Mouse (Mus musculus) hindbrain, postnatal 0 days (tissue): Measurements from ENCODE around the gene Mettl1. TPM values are rescaled to one million over a fixed set of nuclear protein-coding genes. Genes with fewer than 3 reads are reported as not detected.

ENCODE experiments used
- ATAC-seq: fragments of 200-750 bp; cut with Nextera tagmentation; 2 replicates; pipeline ENCODE4 v1.8.0; 2017; ENCODE audit warnings: mild to moderate bottlenecking, moderate TSS enrichment, moderate library complexity
- DNase-seq: peaks from one replicate; pipeline ENCODE4 v3.0.0-alpha.2; 2015; ENCODE audit warnings: low spot score
- H3K27ac ChIP-seq: fragments of 300-500 bp; sonication (generic); 2 replicates; pipeline ENCODE4 v1.5.1; 2014; ENCODE audit warnings: mild to moderate bottlenecking
- H3K27me3 ChIP-seq: fragments of 300-500 bp; sonication (generic); 2 replicates; pipeline ENCODE4 v1.6.1; 2014; ENCODE audit warnings: low read length, mixed read lengths; ENCODE audit not compliant: insufficient read depth
- H3K36me3 ChIP-seq: fragments of 300-500 bp; sonication (generic); 2 replicates; pipeline ENCODE4 v1.6.1; 2014; ENCODE audit warnings: low read length, mixed read lengths; ENCODE audit not compliant: insufficient read depth
- H3K4me1 ChIP-seq: fragments of 300-500 bp; sonication (generic); 2 replicates; pipeline ENCODE4 v1.6.1; 2014; ENCODE audit warnings: antibody characterized with exemption, low read length, mixed read lengths; ENCODE audit not compliant: insufficient read depth
- H3K4me2 ChIP-seq: fragments of 300-500 bp; sonication (generic); 2 replicates; pipeline ENCODE4 v1.6.1; 2014; ENCODE audit warnings: low read depth, mild to moderate bottlenecking, low read length, moderate library complexity, mixed read lengths
- H3K4me3 ChIP-seq: fragments of 300-500 bp; sonication (generic); 2 replicates; pipeline ENCODE4 v1.5.1; 2014; ENCODE audit warnings: low read length
- H3K9ac ChIP-seq: fragments of 300-500 bp; sonication (generic); replicated peaks from 2 replicates; pipeline ENCODE4 v1.6.1; 2014; ENCODE audit warnings: mild to moderate bottlenecking, low read length, moderate library complexity, mixed read lengths
- H3K9me3 ChIP-seq: fragments of 300-500 bp; sonication (generic); 2 replicates; pipeline ENCODE4 v1.6.1; 2016; ENCODE audit warnings: low read length, mixed read lengths
- CTCF ChIP-seq: IDR thresholded peaks from 2 replicates; pipeline ENCODE4 v1.5.1; 2016; ENCODE audit warnings: antibody characterized with exemption, control low read depth, low read depth
- WGBS: fragments of 180-500 bp; shearing (Covaris S2); extraction: QIAGEN DNeasy Blood & Tissue Kit; methylation state at CpG from one replicate; pipeline ENCODE4 v1.1.7; 2014; 5-methylcytosine and 5-hydroxymethylcytosine counted together
- polyA plus RNA-seq: library from polyadenylated mRNA; unstranded; fragments of >200 nt; fragmentation: Nextera tagmentation; extraction: Ambion mirVana; gene quantifications from 2 replicates; pipeline ENCODE4 v1.2.1, GENCODE M21; 2015
- total RNA-seq: library from RNA; depleted of rRNA; stranded (reverse); fragments of >200 nt; gene quantifications from 2 replicates; pipeline ENCODE4 v1.2.3, GENCODE M21; 2014

Gene Mettl1
- total and polyA plus RNA-seq, 2 experiments from 2014 or later, result 10.0 to 23.9 TPM

DNA sequence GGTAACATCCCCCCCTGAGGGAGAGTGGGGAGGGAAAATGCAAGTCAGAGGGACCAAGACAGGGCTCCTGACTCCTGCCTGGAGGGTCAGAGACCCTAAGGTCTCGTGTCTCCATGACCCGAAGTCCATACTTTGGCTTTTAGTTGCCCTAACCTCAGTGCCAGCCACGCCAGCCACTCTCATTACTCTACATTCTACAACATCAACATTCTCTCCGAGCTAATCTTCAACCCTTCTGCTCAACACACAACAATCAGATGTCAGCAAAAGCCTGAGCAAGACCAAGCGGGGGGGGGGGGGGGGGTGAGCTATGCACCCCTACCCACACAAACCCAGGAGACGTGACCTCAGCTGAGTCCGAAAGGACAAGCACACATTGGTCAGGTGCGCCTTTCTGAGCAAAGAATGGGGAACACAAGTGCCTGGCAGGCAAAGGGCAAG lies 7.9 kb upstream of the Mettl1 start:
- Histone ChIP-seq H3K9ac (no peak overlapping the region), H3K27me3 (no peaks in the 10 kb centered on the region), H3K36me3 (peaks cover 2% of the 10 kb centered on the region; the same call in 1 of the 2 replicates), H3K4me2 (no peak overlapping the region), H3K27ac (no peak overlapping the region), H3K4me1 (no peaks in the 10 kb centered on the region), H3K4me3 (no peak overlapping the region), H3K9me3 (no peaks in the 10 kb centered on the region)
- ATAC-seq (no peak), DNase-seq (no peak)
- no peak for TF ChIP-seq CTCF
- 90% methylated on average over 8 of the region's 8 CpGs for WGBS

DNA sequence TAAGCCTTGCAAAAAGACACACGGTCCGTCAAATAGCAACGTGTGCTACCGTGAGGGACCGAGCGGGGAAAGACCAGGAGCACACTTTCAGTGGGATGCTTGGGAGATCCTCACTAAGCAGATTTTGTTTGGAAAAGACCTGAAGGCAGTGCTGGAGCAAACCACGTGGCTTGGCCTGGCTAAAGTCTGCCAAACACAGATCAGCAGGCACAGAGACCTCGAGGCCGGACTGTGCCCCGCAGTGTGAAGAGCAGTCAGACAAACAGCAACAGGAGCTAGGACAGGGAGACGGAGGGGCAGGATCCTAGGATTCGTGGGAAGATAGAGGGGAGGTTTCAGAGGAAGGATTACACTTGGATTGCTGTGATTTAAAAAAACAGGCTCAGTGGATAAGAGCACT lies 4.9 kb upstream of the Mettl1 start:
- no peak overlapping the region for H3K4me3 ChIP-seq
- no peaks in the 10 kb centered on the region for H3K27me3 ChIP-seq
- no peak for DNase-seq
- no peaks in the 10 kb centered on the region for H3K9me3 ChIP-seq
- no peak overlapping the region for H3K27ac ChIP-seq
- ATAC-seq, result no peak
- no peak overlapping the region for H3K4me2 ChIP-seq
- no peak for TF ChIP-seq CTCF
- WGBS, result 81% methylated on average over 12 of the region's 12 CpGs
- no peaks in the 10 kb centered on the region for H3K4me1 ChIP-seq
- no peaks in the 10 kb centered on the region for H3K36me3 ChIP-seq
- H3K9ac ChIP-seq, result no peak overlapping the region

DNA sequence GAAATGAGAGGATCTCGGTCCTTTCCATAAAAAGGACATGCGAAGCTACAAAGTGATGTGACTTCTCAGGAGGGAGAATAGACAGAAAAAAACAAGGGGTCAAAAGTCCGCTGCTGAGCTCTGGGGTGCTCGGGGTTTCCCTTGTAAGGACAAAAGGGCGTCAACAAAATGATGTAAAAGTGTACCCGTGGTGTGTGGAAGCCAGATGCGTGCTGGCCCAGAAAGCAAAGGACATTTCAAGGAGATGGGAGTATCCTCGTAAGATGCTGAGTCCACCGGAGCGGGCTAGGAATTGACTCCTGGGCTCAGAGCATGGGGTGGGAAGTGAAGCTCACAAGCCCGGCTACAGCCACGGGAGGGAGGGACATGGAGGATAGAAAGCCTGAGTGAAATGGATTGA lies 3.6 kb upstream of the Mettl1 start:
- DNase-seq (no peak), ATAC-seq (no peak)
- Histone ChIP-seq H3K27ac (no peak overlapping the region), H3K4me3 (no peak overlapping the region), H3K4me1 (no peaks in the 10 kb centered on the region), H3K27me3 (no peaks in the 10 kb centered on the region), H3K9ac (no peak overlapping the region), H3K9me3 (no peaks in the 10 kb centered on the region), H3K36me3 (no peaks in the 10 kb centered on the region), H3K4me2 (no peak overlapping the region)
- TF ChIP-seq CTCF, result no peak
- 70% methylated on average over 12 of the region's 12 CpGs for WGBS

DNA sequence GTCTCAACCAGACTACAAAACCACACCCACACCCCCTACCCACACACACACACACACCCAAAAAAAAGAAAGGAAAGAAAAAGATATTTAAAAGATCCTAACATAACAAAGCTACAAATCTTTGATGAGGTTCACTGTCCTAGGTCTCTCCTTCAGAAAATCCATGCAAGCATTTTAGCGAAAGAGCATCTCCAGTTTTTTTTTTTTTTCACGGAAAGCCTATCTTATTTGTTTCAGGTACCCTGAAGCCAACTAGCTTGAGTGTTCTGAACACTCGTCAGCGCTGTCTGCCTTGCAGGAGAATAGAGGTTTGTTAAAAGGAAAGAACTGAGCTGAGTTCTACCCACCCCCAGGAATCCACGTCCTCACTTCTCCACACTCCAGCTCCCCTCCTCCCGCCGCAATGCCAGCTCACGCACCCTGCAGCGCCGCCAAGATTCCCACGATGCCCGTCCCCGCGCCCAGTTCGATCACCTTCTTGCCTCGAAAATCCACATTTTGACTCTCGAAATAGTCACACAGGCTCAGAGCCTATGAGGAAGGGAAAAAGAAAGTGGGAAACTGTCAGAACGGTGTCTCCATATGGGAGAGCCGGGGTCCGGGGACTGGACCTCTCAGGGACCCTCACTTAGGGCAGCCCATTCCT lies 522 bp upstream of the Mettl1 start:
- H3K4me2 ChIP-seq, result peak overlapping the region; percentile 100
- ATAC-seq (no peak), DNase-seq (peak; percentile 24)
- WGBS, result under 1% methylated on average over 20 of the region's 20 CpGs
- no peaks in the 10 kb centered on the region for H3K36me3 ChIP-seq
- no peaks in the 10 kb centered on the region for H3K4me1 ChIP-seq
- no peak for TF ChIP-seq CTCF
- no peaks in the 10 kb centered on the region for H3K27me3 ChIP-seq
- peak overlapping the region; percentile 82 for H3K4me3 ChIP-seq
- no peaks in the 10 kb centered on the region for H3K9me3 ChIP-seq
- H3K9ac ChIP-seq, result peak overlapping the region; percentile 61
- H3K27ac ChIP-seq, result peak overlapping the region; percentile 66; the same call in 1 of the 2 replicates

DNA sequence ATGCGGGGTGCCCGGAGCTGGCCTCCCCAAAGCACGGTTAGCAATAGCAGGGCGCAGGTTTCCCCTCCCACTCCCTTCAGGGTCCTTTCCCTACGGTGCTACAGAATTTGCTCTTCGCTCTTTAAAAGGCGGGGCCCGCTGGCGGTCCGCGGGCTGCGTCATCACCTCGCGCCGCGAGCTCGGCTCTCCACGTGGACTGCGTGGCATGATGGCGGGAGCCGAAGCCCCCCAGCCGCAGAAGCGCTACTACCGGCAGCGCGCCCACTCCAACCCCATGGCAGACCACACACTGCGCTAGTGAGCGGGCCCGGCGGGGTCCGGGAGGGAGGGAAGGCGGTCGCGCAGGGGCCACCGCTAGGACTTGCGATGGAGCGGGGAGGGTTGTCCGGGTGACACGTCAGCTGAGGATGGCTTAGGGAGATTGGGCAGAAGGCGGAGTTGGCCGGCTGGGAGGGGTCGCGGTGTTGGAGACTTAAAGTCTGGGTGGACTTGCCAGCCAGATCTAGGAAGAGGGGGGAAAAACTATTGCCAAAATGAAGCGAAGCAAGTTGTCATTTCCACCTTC lies 642 bp downstream of the Mettl1 start:
- no peak; the same call in 1 of the 2 replicates for TF ChIP-seq CTCF
- Histone ChIP-seq H3K27me3 (no peaks in the 10 kb centered on the region), H3K9ac (peak overlapping the region; percentile 61), H3K27ac (peak overlapping the region; percentile 66; the same call in 1 of the 2 replicates), H3K9me3 (no peaks in the 10 kb centered on the region), H3K4me1 (no peaks in the 10 kb centered on the region), H3K36me3 (no peaks in the 10 kb centered on the region), H3K4me2 (peak overlapping the region; percentile 100), H3K4me3 (peak overlapping the region; percentile 82)
- DNase-seq (peak; percentile 96), ATAC-seq (peak; percentile 92)
- under 1% methylated on average over 44 of the region's 44 CpGs for WGBS

DNA sequence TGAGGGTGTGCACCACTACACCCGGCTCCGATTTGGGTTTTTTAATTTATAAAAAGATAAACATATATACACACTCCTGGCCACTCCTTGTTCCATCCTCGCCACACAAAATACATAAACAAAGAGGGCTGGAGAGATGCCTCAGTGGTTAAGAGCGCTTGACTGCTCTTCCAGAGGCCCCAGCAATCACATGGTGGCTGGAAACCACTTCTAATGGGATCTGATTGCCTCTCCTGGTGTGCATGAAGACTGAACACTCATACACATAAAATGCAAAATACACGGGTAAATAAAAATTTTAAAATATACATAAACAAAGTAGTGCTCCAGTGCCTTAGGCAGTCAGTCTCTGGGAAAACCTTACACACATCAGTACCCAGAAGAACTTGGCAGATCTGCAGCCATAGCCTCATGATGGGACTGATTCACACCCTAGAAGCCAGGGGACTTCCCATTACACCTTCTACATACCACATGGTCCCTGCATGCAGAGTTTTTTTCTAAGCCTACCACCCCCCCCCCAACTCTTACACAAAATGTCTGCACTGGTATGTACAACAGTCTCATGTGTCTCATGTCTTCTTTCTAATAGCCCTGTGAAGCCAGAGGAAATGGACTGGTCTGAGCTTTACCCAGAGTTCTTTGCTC lies 1.4 kb downstream of the Mettl1 start:
- no peaks in the 10 kb centered on the region for H3K9me3 ChIP-seq
- ATAC-seq (no peak), DNase-seq (no peak)
- peak overlapping the region; percentile 82 for H3K4me3 ChIP-seq
- H3K27ac ChIP-seq, result no peak overlapping the region
- peak overlapping the region; percentile 100 for H3K4me2 ChIP-seq
- TF ChIP-seq CTCF, result no peak
- no peaks in the 10 kb centered on the region for H3K36me3 ChIP-seq
- peaks cover 3% of the 10 kb centered on the region; the same call in 1 of the 2 replicates for H3K27me3 ChIP-seq
- peak overlapping the region; percentile 61; the same call in 1 of the 2 replicates for H3K9ac ChIP-seq
- WGBS, result 19% methylated on average over 5 of the region's 5 CpGs
- no peaks in the 10 kb centered on the region for H3K4me1 ChIP-seq
